Mouse (Mus musculus) cerebellum, adult 11 months (tissue): ENCODE data around the gene Tmeff2.

Experiments used
- DNase-seq: peaks from one replicate; pipeline ENCODE4 v3.0.0; 2022

Tmeff2 gene

GRCm38 (mm10) chr1:50980591-50980990, 80.1 kb downstream of the Tmeff2 start:
- no peak for DNase-seq

DNA sequence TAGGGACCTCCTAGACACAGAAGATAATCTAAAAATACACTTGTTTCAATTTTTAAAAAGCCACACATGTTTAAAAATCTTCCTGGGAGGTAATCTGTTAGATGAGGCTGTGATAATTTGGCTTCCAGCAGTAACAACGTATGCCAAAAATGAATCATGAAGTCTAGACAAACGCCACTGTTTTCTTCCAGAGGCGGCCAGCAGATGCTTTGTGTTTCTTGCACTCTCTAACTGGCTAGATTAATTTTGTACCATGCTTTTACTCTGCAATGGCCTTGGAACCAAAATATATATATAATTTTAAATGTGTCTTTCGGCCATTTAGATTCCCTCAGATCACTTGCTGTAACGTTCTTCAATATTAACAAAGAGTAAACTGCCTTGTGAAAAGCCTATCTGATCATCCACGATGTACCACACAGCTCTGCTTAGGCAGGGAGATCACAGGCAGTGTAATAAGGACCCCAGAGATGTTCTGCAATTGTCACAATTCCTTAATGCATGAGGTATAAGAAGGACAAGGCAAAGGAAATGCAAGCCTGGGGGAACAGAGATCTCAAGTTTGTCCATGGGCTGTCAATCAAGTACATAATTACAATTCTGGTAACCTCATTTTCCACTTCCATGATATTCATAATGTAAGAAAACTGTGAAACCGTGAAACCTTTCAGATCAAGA, 80.8 kb downstream of the Tmeff2 start:
- no peak for DNase-seq

DNA sequence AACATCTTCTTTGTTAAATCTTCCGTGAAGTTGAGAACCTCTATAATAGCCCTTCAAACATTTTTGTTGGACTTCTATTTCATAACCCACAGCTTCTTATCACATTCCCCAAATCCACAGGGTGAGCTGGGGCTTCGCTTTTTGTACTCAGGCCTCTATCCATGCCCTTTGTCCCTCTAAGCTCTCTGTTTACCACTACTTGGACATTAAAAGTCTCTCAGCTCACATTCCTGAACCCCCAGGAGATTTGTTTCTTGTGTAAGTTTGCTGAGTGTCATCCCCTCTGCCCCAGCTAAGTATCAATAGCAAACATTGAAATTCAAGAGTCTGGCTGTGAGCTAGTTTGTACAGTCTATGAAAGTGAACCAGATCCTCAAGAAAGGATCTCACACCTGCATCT, 90.2 kb downstream of the Tmeff2 start:
- no peak for DNase-seq

DNA sequence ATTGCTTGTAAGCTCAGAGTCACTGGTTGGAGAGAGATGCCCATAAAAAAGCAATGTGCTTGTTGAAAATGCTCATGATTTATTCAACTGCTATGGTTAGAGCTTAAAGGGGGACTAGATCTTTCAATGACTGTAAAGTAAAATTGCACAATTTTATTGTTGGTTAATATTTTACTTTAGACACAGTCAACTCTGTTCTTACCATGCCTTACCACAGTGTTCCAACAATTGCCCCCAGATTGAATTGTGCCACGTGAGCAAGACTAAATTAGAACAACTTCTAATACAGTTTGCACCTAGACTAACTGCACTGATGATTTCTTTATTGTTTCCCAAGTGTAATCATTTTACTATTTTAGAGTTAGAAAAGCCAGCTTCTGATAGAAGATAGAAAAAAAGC, 94.1 kb downstream of the Tmeff2 start:
- no peak for DNase-seq

DNA sequence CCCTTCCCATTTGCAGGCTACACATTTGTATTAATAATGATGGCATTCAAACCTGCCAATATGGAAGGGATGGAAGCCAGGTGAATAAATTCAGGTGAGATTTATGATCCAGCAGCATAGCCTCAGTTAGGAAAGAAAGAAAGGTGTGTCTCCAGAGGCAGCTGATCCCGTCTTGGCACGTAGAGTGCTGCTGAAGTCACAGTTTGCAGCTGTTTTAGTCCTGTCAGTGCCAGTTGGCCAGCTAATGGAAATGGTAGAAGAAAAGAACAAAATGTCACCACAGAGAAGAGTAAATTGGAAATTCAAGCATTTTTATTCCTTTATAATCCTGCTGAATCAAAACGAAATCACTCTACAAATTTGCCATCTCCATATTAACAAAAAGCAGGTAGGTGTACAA, 99.3 kb downstream of the Tmeff2 start:
- no peak for DNase-seq

DNA sequence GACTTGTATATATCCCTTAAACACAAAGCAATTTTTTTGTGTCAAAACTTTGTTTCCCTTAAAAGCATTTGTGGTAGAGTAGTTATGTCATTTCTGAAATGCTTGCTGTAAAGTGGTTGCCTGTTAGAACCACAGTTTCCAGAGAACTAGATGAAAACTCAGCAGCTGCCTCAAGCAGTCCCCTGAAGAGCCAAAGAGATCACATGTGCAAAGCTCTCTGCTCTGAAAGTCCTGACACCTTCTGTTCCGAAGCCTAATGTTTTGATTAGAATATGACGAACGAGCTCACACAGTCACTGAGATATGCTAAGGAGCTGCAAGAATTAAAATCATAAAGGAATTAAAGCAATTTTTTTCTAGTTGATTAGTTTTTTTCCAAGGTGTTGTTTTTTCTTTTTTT, 107.9 kb downstream of the Tmeff2 start:
- no peak for DNase-seq

DNA sequence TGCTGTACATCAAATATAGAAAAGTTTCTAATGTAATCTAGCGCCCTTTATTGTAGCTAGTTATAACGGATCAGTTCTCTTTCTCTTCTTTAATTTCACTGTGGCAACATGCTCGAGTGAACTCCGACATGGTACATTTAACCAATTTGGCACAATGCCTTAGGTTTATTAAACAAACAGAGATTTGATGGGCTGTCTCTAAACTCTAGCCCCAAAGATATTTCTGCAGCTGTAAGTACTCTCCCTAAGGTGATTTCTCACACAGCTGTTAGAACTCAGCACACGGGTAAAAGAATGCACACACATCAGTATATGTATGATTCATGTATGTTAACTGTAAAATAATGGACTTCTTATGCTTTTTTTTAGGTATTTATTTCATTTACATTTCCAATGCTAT, 139.8 kb downstream of the Tmeff2 start:
- no peak for DNase-seq

- no peak for DNase-seq
Measured at GRCm38 (mm10) chr1:51044810-51045209, 144.4 kb downstream of the Tmeff2 start.

- no peak for DNase-seq
Measured at GRCm38 (mm10) chr1:51064549-51064948, 164.1 kb downstream of the Tmeff2 start.

GRCm38 (mm10) chr1:51065652-51066051, 165.2 kb downstream of the Tmeff2 start:
- DNase-seq: no peak

- DNase-seq: no peak
Measured at GRCm38 (mm10) chr1:51068814-51069213, 168.4 kb downstream of the Tmeff2 start.

DNA sequence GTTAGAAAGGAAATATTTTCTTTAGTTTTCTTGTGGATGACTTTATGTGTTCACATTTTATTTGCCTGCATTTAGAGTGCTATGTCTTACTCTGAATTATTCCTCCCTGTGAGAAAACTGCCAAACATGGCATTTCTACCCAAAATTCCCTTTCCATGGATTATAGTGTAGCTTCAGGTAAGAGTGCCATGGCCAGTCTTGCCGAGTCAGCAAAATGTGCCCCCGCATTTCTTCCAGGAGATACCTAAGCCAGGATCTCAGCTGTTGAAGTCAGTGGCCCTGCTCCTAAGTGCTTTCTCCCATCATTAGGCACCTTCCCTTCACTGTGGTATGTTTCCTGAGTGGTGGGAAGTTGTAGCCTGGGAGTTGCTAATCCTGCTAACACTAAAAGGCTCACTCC, 168.8 kb downstream of the Tmeff2 start:
- no peak for DNase-seq

GRCm38 (mm10) chr1:51074076-51074475, 173.6 kb downstream of the Tmeff2 start:
- DNase-seq: no peak

DNA sequence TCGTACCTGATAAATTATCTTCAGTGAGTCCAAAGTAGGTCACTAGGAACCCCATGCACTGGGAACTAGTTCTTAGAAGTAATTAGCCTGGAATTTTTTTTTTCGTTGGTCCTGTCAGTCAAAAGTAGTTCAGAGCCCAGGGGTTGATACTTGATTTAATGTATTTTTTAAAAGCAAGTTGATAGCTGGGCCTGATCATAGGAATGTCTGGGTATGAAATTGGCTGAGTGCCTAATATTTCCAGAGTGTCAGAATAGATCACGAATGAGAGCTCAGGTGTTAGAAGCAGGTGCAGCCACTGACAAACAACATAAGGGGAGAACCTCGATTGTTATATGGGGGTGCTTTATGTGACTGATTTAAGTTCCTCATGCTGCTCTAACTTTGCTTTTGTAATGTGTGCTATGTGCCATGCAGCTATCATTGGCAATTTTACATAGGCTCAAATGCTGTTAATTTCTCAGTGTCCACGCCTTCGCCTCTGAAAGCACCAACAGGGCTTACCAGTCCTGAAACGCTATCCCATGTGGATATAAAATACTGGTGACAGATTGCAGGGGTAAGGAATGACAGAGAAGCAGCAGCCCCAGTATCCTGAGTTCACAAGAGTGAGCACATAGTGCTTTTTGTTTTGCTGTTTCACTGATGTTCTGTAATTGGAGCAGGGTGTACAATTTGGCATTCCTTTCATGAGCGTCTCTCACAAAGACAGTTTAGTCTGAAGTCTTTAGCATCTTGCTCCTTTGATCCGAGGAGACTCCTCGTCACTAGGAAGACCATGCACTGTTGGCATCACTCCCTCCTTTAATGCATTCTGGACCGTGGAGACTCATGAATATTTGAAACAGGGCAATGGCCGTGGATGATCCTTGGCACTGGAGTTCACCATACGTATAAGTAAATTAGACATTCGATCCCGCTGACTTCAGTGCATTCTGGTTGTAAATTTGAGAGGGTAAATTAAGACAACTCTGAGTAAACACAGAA, 175.6 kb downstream of the Tmeff2 start:
- DNase-seq: no peak

GRCm38 (mm10) chr1:51088921-51089320, 188.5 kb downstream of the Tmeff2 start:
- DNase-seq: peak; percentile 59

GRCm38 (mm10) chr1:51089803-51090202, 189.4 kb downstream of the Tmeff2 start:
- no peak for DNase-seq

- DNase-seq: no peak
Measured at GRCm38 (mm10) chr1:51090212-51090761, 189.8 kb downstream of the Tmeff2 start.

GRCm38 (mm10) chr1:51094713-51095112, 194.3 kb downstream of the Tmeff2 start:
- no peak for DNase-seq

DNA sequence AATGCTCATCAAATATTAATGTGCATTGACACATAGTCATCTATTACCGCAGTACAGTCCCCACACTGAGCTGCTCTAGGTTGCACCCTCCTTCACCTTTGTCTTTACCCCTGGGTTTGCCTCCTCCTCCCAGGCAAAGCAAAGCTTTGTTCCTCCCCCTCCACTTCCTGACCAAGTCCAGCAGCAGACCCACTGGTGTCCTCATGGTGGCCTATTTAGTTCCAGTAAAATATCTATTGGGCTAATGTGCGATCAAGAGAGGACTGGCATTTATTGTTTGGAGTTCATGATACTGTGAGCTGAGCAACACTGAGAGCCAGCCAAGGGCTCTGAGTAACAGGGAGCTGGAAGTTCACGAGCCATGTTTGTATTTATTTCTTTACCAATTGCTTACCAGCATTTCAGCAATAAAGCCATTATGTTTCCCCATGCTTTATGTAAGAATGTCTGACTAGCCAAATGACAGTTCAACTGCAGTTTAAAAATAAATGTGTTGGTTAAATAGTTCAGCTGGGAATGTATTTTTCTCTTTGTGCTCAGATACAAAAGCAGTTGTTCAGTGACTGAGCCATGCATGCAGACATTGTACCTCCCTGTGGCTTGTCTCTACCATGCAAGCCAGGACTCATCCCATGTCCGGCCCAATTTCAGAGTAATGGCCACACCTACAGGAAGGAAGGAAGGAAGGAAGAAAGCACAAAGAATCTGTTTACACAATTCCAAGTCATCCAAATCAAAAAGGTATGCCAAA, 196.6 kb downstream of the Tmeff2 start:
- no peak for DNase-seq

DNA sequence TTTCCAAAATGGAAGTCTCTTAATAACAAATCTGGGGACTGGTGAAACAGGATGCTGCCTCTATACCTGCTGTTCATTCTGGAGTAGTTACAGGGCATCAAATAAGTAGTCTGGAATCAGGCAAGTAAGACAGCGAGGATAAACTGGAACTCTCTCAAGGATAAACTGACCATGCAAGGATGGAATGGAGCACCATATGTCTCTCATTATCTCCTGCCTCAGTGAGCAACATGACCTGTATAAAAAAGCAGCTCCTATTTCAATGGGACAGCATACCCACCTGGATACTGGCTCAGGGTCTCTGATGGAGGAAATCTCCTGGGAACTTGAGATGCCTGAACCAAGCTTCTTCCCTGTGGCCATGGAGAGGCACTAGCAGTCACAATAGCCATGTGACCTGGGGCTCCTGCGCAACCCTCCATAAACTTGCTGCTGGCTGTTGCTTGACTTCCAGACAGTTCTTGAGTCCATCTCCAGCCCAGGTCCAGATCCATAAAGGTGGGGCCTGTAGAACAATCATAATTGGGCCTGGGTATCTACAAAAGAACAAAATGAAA, 200.7 kb downstream of the Tmeff2 start:
- peak; percentile 56 for DNase-seq

DNA sequence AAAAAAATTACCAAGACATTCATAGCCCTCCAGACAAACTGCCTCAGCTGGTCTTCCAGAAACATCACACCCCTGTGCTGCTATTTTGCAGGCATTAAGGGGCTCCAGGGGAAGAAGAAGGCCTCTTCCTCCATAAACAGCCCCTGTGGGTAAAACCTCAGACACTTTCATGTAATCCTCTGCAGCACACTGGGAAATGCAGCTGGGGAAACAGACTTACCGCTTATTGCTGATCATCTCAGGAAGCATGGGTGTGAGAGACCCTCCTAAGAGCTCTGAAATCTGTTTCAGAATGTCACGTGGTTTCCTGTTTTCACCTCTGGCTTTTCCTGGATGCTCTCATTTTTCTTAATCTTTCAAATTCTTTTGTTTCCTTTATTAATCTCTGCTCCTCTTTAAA, 204.3 kb downstream of the Tmeff2 start:
- DNase-seq: no peak

- no peak for DNase-seq
Measured at GRCm38 (mm10) chr1:51106401-51106920, 206.0 kb downstream of the Tmeff2 start.

DNA sequence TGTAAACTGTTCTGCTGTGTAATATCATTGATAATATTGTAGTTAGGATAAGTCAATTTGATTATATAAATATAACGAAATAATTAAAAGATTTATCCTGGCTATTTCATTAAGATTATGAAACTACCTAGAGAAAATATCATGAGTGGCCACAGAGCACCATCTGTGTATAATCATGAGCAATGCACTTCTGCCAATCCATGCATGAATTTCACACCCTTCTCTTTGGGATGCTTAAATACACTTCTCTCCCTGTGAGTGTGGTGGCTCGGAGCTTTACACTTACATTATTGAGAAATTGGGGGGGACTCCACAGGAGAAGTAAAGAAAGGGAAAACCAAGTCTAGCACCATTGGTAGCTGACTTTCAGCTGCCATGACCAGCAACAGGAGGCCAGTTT, 206.9 kb downstream of the Tmeff2 start:
- no peak for DNase-seq
